Mouse (Mus musculus): ENCODE measurements around the gene Parp9.

DNA sequence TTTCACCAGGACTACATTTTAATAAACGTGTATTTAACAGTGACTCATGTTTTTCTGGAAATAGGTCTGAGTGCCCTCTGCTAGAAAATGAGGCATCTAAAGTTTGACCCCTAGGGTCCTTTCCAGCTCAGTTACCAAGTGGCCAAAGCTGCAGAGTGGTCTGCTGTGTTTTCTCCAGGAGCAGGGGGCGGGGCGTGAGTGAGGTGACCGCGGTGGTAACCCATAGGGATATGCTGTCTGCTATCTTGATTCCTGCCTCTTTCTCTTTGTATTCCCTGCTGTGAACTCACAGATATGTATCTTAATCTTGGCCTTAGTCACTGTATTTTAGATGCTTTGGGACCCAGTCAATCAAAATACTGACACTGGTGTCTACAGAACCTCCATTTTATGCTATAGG is 13.9 kb upstream of the Parp9 start:
- TF ChIP-seq CTCF (IDR thresholded peaks at IDR 0.05; ENCODE audit: borderline replicate concordance, extremely low read depth, insufficient read depth, insufficient read length) (no peak), POLR2A (IDR thresholded peaks at IDR 0.05; ENCODE audit: borderline replicate concordance, extremely low read depth, insufficient read depth, insufficient read length, poor library complexity, severe bottlenecking) (no peak)

Data from brain, embryonic 14.5 days (tissue).